In the genomic region with DNA sequence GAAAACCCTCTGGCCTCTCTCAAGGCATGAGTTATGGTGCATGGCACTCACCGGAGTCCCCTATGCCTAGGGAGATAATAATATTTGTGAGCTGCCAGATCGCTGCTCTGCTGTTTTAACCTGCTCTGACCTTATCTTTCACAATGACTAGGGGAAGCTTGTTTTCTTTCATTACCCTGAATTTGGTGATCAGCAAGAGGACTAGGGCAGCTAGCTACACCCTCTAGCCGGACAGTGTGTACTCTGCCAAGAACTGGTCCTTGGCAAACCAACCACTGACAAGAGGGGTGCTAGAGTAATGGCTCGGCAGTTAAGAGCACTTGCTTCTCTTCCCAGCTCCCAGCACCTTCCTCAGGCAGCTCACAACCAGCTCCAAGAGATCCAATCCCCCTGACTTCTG, we compare ENCODE assay signal across 25 mouse cellular contexts. TPM values are rescaled to one million over a fixed set of nuclear protein-coding genes. Genes with fewer than 3 reads are reported as not detected.
DNase-seq lines count a peak whose midpoint lies in the region; ATAC-seq and TF ChIP-seq lines count a peak whose summit lies in the region.
"Had no signal": no experiment of that assay in that cellular context is flagged by ENCODE, and none has a peak within 500 bp of the region (broad histone marks: within the 10 kb centered on the region; RNA-seq: fewer than 3 reads in every experiment).

No protein-coding gene starts in this region.

- peaks cover 17% of the 10 kb centered on the region for H3K79me2 ChIP-seq in liver, adult 2 months (ENCODE audit: control insufficient read depth, insufficient read depth, low read length)

- ATAC-seq in liver, embryonic 11.5 days (replicated peaks; ENCODE audit: low FRiP score) = no peak
- ATAC-seq: forebrain, embryonic 14.5 days; hindbrain, postnatal 0 days; intestine, embryonic 15.5 days had no signal

- H3K4me2 ChIP-seq in liver, embryonic 11.5 days = no peak overlapping the region
- H3K4me2 ChIP-seq: embryonic facial prominence, embryonic 12.5 days; heart, embryonic 15.5 days; hindbrain, embryonic 12.5 days; intestine, embryonic 15.5 days; midbrain, embryonic 12.5 days; neural tube, embryonic 12.5 days had no signal

- H3K4me1 ChIP-seq in liver, adult 2 months (ENCODE audit: control insufficient read depth, insufficient read depth, low read length) = peaks cover 15% of the 10 kb centered on the region
- peaks cover 10% of the 10 kb centered on the region; the same call in 1 of the 2 replicates for H3K4me1 ChIP-seq in liver, embryonic 11.5 days (replicated peaks; ENCODE audit: control insufficient read depth, insufficient read depth, low read length)

- no peaks in the 10 kb centered on the region for H3K9me3 ChIP-seq in liver, embryonic 11.5 days (ENCODE audit: control insufficient read depth, low read length)
- H3K9me3 ChIP-seq: embryonic facial prominence, embryonic 12.5 days; heart, embryonic 15.5 days; hindbrain, embryonic 12.5 days; intestine, embryonic 15.5 days; midbrain, embryonic 12.5 days; neural tube, embryonic 12.5 days had no signal

- peak; percentile 69 for DNase-seq in adrenal gland, adult 2 months
- DNase-seq in adrenal gland, postnatal 25 days = no peak
- DNase-seq in liver, adult 2 months (ENCODE audit: extremely low read depth, low read depth, low spot score) = peak; percentile 98
- DNase-seq in liver, embryonic 11.5 days (ENCODE audit: low spot score) = no peak
- peak; percentile 32 for DNase-seq in testis, postnatal 10 days (ENCODE audit: low spot score)
- DNase-seq in testis, postnatal 14 days (ENCODE audit: low spot score) = no peak
- no peak for DNase-seq in layer of hippocampus, adult 18-20 months (ENCODE audit: low spot score in 2 of 2)
- no peak for DNase-seq in cerebellum, adult 18-20 months
- DNase-seq: cerebellum, adult 9-10 months; embryo, embryonic 11 days; heart, postnatal 36 days; kidney, adult 2 months; kidney, postnatal 36 days; left cerebral cortex, postnatal 4 days; lung, postnatal 10 days; thymus, postnatal 14 days had no signal

- no peak overlapping the region for H3K9ac ChIP-seq in liver, adult 2 months (ENCODE audit: low read depth, low read length)
- H3K9ac ChIP-seq in liver, embryonic 11.5 days (ENCODE audit: low read depth, low read length) = no peak overlapping the region
- H3K9ac ChIP-seq: embryonic facial prominence, embryonic 12.5 days; heart, embryonic 15.5 days; hindbrain, embryonic 12.5 days; intestine, embryonic 15.5 days; midbrain, embryonic 12.5 days; neural tube, embryonic 12.5 days had no signal

- no peaks in the 10 kb centered on the region for H3K36me3 ChIP-seq in liver, adult 2 months (ENCODE audit: control insufficient read depth, insufficient read depth, low read length)
- H3K36me3 ChIP-seq in liver, embryonic 11.5 days (ENCODE audit: control insufficient read depth, insufficient read depth, low read length) = no peaks in the 10 kb centered on the region
- H3K36me3 ChIP-seq: embryonic facial prominence, embryonic 12.5 days; heart, embryonic 15.5 days; hindbrain, embryonic 12.5 days; intestine, embryonic 15.5 days; midbrain, embryonic 12.5 days; neural tube, embryonic 12.5 days had no signal

- 17% methylated on average over 4 of the region's 4 CpGs for WGBS in liver, adult 2 months
- WGBS in liver, embryonic 11.5 days = 62% methylated on average over 4 of the region's 4 CpGs

- peak overlapping the region; percentile 99 for H3K27ac ChIP-seq in liver, adult 2 months (replicated peaks; ENCODE audit: insufficient read depth, low read depth, low read length)
- no peak overlapping the region for H3K27ac ChIP-seq in liver, embryonic 11.5 days (ENCODE audit: low read depth, low read length)
- H3K27ac ChIP-seq: embryonic facial prominence, embryonic 12.5 days; heart, adult 2 months; heart, embryonic 15.5 days; hindbrain, embryonic 12.5 days; hindbrain, postnatal 0 days; intestine, embryonic 15.5 days; midbrain, embryonic 12.5 days; neural tube, embryonic 12.5 days had no signal

- H3K27me3 ChIP-seq in liver, adult 2 months (ENCODE audit: control insufficient read depth, insufficient read depth, low read length) = no peaks in the 10 kb centered on the region
- peaks cover 12% of the 10 kb centered on the region; the same call in 1 of the 2 replicates for H3K27me3 ChIP-seq in liver, embryonic 11.5 days (replicated peaks; ENCODE audit: control insufficient read depth, insufficient read depth, low read length)
- H3K27me3 ChIP-seq: heart, embryonic 15.5 days; intestine, embryonic 15.5 days had no signal

- no peak for TF ChIP-seq POLR2A in liver, adult 2 months (IDR thresholded peaks at IDR 0.05; ENCODE audit: extremely low read depth, insufficient read depth, low read length)

- H3K4me3 ChIP-seq in liver, adult 2 months (ENCODE audit: insufficient read depth, low read depth, low read length) = no peak overlapping the region
- H3K4me3 ChIP-seq in liver, embryonic 11.5 days (ENCODE audit: low read depth, low read length) = no peak overlapping the region
- H3K4me3 ChIP-seq: embryonic facial prominence, embryonic 12.5 days; heart, adult 2 months; heart, embryonic 15.5 days; hindbrain, embryonic 12.5 days; intestine, embryonic 15.5 days; midbrain, embryonic 12.5 days; neural tube, embryonic 12.5 days had no signal

- no peak for TF ChIP-seq CTCF in liver, adult 2 months (IDR thresholded peaks at IDR 0.05; ENCODE audit: low read depth, low read length)

RNA-seq across cellular contexts. Expression of a gene that starts 1.4 kb away (rescaled TPM):
- total RNA-seq in adrenal gland, adult 2 months (2021) = 10 to 100 TPM; 77.0 to 85.2 TPM
- polyA plus RNA-seq in adrenal gland, adult 2 months (2012; rRNA removed) = 72.9 and 82.2 TPM in 2 replicates
- total RNA-seq in adrenal gland, postnatal 25 days (2021) = 66.2 and 71.6 TPM in 2 replicates
- total RNA-seq in liver, adult 2 months (2014; rRNA removed) = 195 and 200 TPM in 2 replicates
- polyA plus RNA-seq in liver, adult 2 months (2012; rRNA removed) = 133 TPM in 2 replicates
- 3.4 TPM in 2 replicates for polyA plus RNA-seq in liver, embryonic 11.5 days (2014; fragmentation: Nextera tagmentation; extraction: Ambion mirVana)
- 1 to 10 TPM; 1.6 to 2.0 TPM for total RNA-seq in layer of hippocampus, adult 18-20 months (2021)

Comparison
In these comparisons a context has a peak if more than half of its experiments do, and no peak if none do; other contexts are left out.
1. DNase-seq: peak in adrenal gland, adult 2 months (single experiment), liver, adult 2 months (single experiment) and testis, postnatal 10 days (single experiment); none in adrenal gland, postnatal 25 days (single experiment), liver, embryonic 11.5 days (single experiment), testis, postnatal 14 days (single experiment), layer of hippocampus, adult 18-20 months (0 of 2) and cerebellum, adult 18-20 months (0 of 2).
2. RNA of a gene that starts 1.4 kb away (total RNA-seq): 195 to 200 TPM in liver, adult 2 months, 77.0 to 85.2 TPM in adrenal gland, adult 2 months and 66.2 to 71.6 TPM in adrenal gland, postnatal 25 days; 1.6 to 2.0 TPM in layer of hippocampus, adult 18-20 months; every median in the first group is over 10 times any median in the second.